Mouse (Mus musculus) testis, adult 2 months (tissue): Measurements from ENCODE around the gene Bnipl.

ENCODE experiments used
- CTCF ChIP-seq: fragments of 200-500 bp; IDR thresholded peaks from 2 replicates; pipeline ENCODE4 v1.5.1; 2012; ENCODE audit warnings: low read depth, mild to moderate bottlenecking, inconsistent platforms, low read length, moderate library complexity; ENCODE audit not compliant: control insufficient read depth, insufficient read depth, insufficient replicate concordance
- POLR2A ChIP-seq: fragments of 200-500 bp; IDR thresholded peaks from 2 replicates; pipeline ENCODE4 v1.6.1; 2012; ENCODE audit warnings: low read depth, mild to moderate bottlenecking, inconsistent platforms, low read length, moderate library complexity; ENCODE audit not compliant: control insufficient read depth

GRCm38 (mm10) chr3:95194721-95195135 lies 56.3 kb downstream of the Bnipl start:
- TF ChIP-seq CTCF, result no peak
- no peak for TF ChIP-seq POLR2A
